Comparison of ENCODE assay signal across 18 mouse cellular contexts in the genomic region with DNA sequence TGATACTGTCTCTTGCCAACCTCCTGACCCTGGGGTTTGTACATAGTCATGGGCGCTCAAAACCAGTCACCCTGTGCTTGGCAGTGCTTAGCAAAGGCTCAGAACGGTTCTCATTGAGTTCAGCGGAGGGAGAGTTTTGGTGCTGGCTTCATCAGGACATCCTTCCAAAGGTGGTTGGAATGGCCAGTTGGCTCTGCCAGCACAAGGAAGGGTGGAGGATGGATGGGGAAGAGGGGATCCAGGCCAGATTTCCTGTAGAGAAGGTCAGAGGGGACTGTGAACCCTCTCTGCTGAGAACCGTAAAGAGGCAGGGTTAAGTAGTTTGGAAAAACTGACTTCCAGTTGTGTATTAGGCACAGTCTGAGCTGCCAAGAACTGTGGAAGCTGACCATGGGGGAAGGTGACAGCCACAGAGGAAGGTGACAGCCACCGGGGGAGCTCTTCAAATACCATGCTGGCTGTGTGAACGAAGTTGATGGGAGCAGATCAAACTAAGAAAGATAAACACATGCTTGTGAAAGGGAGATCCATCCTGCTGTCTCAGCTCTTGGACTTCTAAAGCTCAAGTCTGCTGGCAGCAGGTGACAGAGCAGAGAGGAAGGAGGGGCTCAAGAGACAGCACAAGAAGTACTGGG.
DNase-seq lines count a peak whose midpoint lies in the region; TF ChIP-seq lines count a peak whose summit lies in the region.
"Had no signal": no experiment of that assay in that cellular context is flagged by ENCODE, and none has a peak within 500 bp of the region (broad histone marks: within the 10 kb centered on the region; RNA-seq: fewer than 3 reads in every experiment).

No protein-coding gene starts in this region.

- 20% methylated on average over 6 of the region's 6 CpGs for WGBS in cerebellum, adult 2 months

- H3K27me3 ChIP-seq in cerebellum, adult 2 months (ENCODE audit: control insufficient read depth, insufficient read depth, low read length): no peaks in the 10 kb centered on the region
- H3K27me3 ChIP-seq: embryonic facial prominence, embryonic 15.5 days; heart, embryonic 12.5 days; hindbrain, embryonic 15.5 days had no signal

- TF ChIP-seq CTCF in cerebellum, adult 2 months (IDR thresholded peaks at IDR 0.05; ENCODE audit: borderline replicate concordance, insufficient read depth, low read depth, low read length): no peak
- no peak; the same call in 1 of the 2 replicates for TF ChIP-seq CTCF in left cerebral cortex, adult 2 months (IDR thresholded peaks at IDR 0.05)

- TF ChIP-seq POLR2A in cerebellum, adult 2 months (IDR thresholded peaks at IDR 0.05; ENCODE audit: borderline replicate concordance, insufficient read depth, low read length): no peak

- H3K4me3 ChIP-seq in cerebellum, adult 2 months (replicated peaks; ENCODE audit: insufficient read depth, low read depth, low read length): no peak overlapping the region
- H3K4me3 ChIP-seq in left cerebral cortex, adult 2 months: no peak overlapping the region
- H3K4me3 ChIP-seq: embryonic facial prominence, embryonic 15.5 days; heart, embryonic 12.5 days; hindbrain, embryonic 15.5 days had no signal

- peak overlapping the region; percentile 75 for H3K27ac ChIP-seq in cerebellum, adult 2 months (ENCODE audit: insufficient read depth, low read length)
- no peak overlapping the region for H3K27ac ChIP-seq in left cerebral cortex, adult 2 months
- H3K27ac ChIP-seq: embryonic facial prominence, embryonic 15.5 days; hindbrain, embryonic 15.5 days had no signal

- intact Hi-C loops in left cerebral cortex, adult 2 months (cut with DNase I): no loop called here

- DNase-seq in cerebellum, adult 2 months: peak in 1 of 2 experiments; percentile 60
- no peak for DNase-seq in cerebellum, postnatal 4 days (ENCODE audit: low spot score in 2 of 2)
- DNase-seq in heart, adult 18-20 months: peak; percentile 28 to 41
- no peak for DNase-seq in heart, adult 8-10 months (ENCODE audit: low spot score)
- peak; percentile 11 for DNase-seq in A20 (ENCODE audit: low read depth, low spot score)
- DNase-seq in cerebellum, postnatal 10 days: peak; percentile 50 to 54
- no peak for DNase-seq in left cerebral cortex, adult 9 months (ENCODE audit: low spot score in 2 of 2)
- DNase-seq in left cerebral cortex, adult 2 months (ENCODE audit: extremely low spot score in 1 of 2, low spot score in 2 of 2): no peak
- DNase-seq: adrenal gland, adult 2 months; gastrocnemius, postnatal 10 days; kidney, adult 11 months; left cerebral cortex, postnatal 4 days; liver; lung, postnatal 10 days; midbrain, embryonic 14.5 days had no signal

- peaks cover 68% of the 10 kb centered on the region for H3K4me1 ChIP-seq in cerebellum, adult 2 months (ENCODE audit: control insufficient read depth, insufficient read depth, low read length)

Comparison
In these comparisons a context has a peak if more than half of its experiments do, and no peak if none do; other contexts are left out.
1. DNase-seq: peak in heart, adult 18-20 months (2 of 2), A20 (single experiment) and cerebellum, postnatal 10 days (2 of 2); none in cerebellum, postnatal 4 days (0 of 2), heart, adult 8-10 months (single experiment), left cerebral cortex, adult 9 months (0 of 2) and left cerebral cortex, adult 2 months (0 of 2).